Mouse (Mus musculus): ENCODE measurements around the gene Nadk.

DNA sequence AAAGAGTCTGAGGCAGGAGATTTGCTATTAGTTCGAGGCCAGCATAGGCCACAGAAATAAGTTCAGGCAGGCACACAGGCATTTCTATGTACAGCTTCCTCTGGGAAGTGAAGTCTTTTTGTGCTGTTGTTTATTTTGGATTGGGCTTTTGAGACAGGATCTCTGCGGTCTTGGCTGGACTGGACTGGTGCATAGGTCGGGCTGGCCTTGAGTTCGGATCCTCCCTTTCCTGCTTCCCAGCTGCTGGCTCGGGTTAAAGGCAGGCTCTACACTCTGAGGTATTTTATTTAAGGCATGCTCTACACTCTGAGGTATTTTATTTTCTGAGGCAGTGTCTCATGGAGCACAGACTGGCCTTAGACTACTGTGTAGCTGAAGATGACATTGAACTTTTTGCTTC lies 36.4 kb upstream of the Nadk start:
- TF ChIP-seq CTCF (IDR thresholded peaks at IDR 0.05) = no peak
- no peak for TF ChIP-seq EP300 (IDR thresholded peaks at IDR 0.05)

Data from lung, postnatal 0 days (tissue).